Mouse (Mus musculus) hindbrain, embryonic 13.5 days (tissue): ENCODE data around the gene Adam19. TPM values are rescaled to one million over a fixed set of nuclear protein-coding genes. Genes with fewer than 3 reads are reported as not detected.

Experiments used
- ATAC-seq: fragments of 200-750 bp; cut with Nextera tagmentation; 2 replicates; pipeline ENCODE4 v1.8.0; 2017; ENCODE audit warnings: moderate TSS enrichment; ENCODE audit not compliant: low FRiP score
- H3K27ac ChIP-seq: fragments of 300-500 bp; sonication (generic); 2 replicates; pipeline ENCODE4 v1.5.1; 2015; ENCODE audit warnings: inconsistent platforms, mild to moderate bottlenecking, moderate library complexity
- H3K27me3 ChIP-seq: fragments of 300-500 bp; sonication (generic); 2 replicates; pipeline ENCODE4 v1.6.1; 2015; ENCODE audit warnings: mild to moderate bottlenecking, inconsistent platforms
- H3K36me3 ChIP-seq: fragments of 300-500 bp; sonication (generic); 2 replicates; pipeline ENCODE4 v1.6.1; 2015; ENCODE audit warnings: mild to moderate bottlenecking, inconsistent platforms
- H3K4me1 ChIP-seq: fragments of 300-500 bp; sonication (generic); replicated peaks from 2 replicates; pipeline ENCODE4 v1.6.1; 2015; ENCODE audit warnings: inconsistent platforms
- H3K4me2 ChIP-seq: fragments of 300-500 bp; sonication (generic); 2 replicates; pipeline ENCODE4 v1.6.1; 2015; ENCODE audit warnings: inconsistent platforms, mild to moderate bottlenecking, moderate library complexity
- H3K4me3 ChIP-seq: fragments of 300-500 bp; sonication (generic); 2 replicates; pipeline ENCODE4 v1.5.1; 2015; ENCODE audit warnings: mild to moderate bottlenecking, inconsistent platforms
- H3K9ac ChIP-seq: fragments of 300-500 bp; sonication (generic); 2 replicates; pipeline ENCODE4 v1.6.1; 2015; ENCODE audit warnings: mild to moderate bottlenecking, inconsistent platforms
- H3K9me3 ChIP-seq: fragments of 300-500 bp; sonication (generic); 2 replicates; pipeline ENCODE4 v1.6.1; 2016; ENCODE audit warnings: inconsistent platforms
- WGBS: fragments of 180-500 bp; shearing (Covaris S2); methylation state at CpG from one replicate; pipeline ENCODE4 v1.1.7; 2015; 5-methylcytosine and 5-hydroxymethylcytosine counted together
- polyA plus RNA-seq: library from polyadenylated mRNA; unstranded; fragments of >200 nt; fragmentation: Nextera tagmentation; extraction: Ambion mirVana; gene quantifications from 2 replicates; pipeline ENCODE4 v1.2.1, GENCODE M21; 2015

Adam19 gene
- polyA plus RNA-seq, 1 experiment from 2014 or later, result 13.2 TPM

- Histone ChIP-seq H3K36me3 (peaks cover 60% of the 10 kb centered on the region), H3K9ac (no peak overlapping the region), H3K4me2 (no peak overlapping the region), H3K27ac (no peak overlapping the region), H3K9me3 (no peaks in the 10 kb centered on the region), H3K4me3 (no peak overlapping the region), H3K27me3 (no peaks in the 10 kb centered on the region), H3K4me1 (peaks cover 9% of the 10 kb centered on the region)
- WGBS, result 82% methylated on average over 3 of the region's 3 CpGs
- ATAC-seq, result no peak
Measured at GRCm38 (mm10) chr11:46097062-46097461, 41.3 kb downstream of the Adam19 start.

GRCm38 (mm10) chr11:46102107-46102506, 46.3 kb downstream of the Adam19 start:
- peaks cover 6% of the 10 kb centered on the region; the same call in 1 of the 2 replicates for H3K4me1 ChIP-seq
- H3K27me3 ChIP-seq, result no peaks in the 10 kb centered on the region
- WGBS, result 76% methylated on average over 5 of the region's 6 CpGs
- H3K9ac ChIP-seq, result no peak overlapping the region
- no peak overlapping the region for H3K27ac ChIP-seq
- H3K36me3 ChIP-seq, result peaks cover 47% of the 10 kb centered on the region
- no peak overlapping the region for H3K4me3 ChIP-seq
- no peak overlapping the region for H3K4me2 ChIP-seq
- no peak for ATAC-seq
- H3K9me3 ChIP-seq, result no peaks in the 10 kb centered on the region

- ATAC-seq, result no peak
- Histone ChIP-seq H3K27ac (no peak overlapping the region), H3K4me1 (peaks cover 9% of the 10 kb centered on the region; the same call in 1 of the 2 replicates), H3K9me3 (no peaks in the 10 kb centered on the region), H3K36me3 (peaks cover 12% of the 10 kb centered on the region), H3K4me3 (no peak overlapping the region), H3K4me2 (no peak overlapping the region), H3K27me3 (no peaks in the 10 kb centered on the region), H3K9ac (no peak overlapping the region)
- 90% methylated on average over 1 of the region's 1 CpGs for WGBS
Measured at GRCm38 (mm10) chr11:46107046-46107445, 51.3 kb downstream of the Adam19 start.

GRCm38 (mm10) chr11:46109206-46109605, 53.4 kb downstream of the Adam19 start:
- no peak for ATAC-seq
- no peaks in the 10 kb centered on the region for H3K9me3 ChIP-seq
- no peak overlapping the region for H3K4me3 ChIP-seq
- H3K27me3 ChIP-seq, result no peaks in the 10 kb centered on the region
- no peak overlapping the region for H3K9ac ChIP-seq
- no peak overlapping the region for H3K27ac ChIP-seq
- peaks cover 17% of the 10 kb centered on the region for H3K36me3 ChIP-seq
- H3K4me2 ChIP-seq, result no peak overlapping the region
- 64% methylated on average over 5 of the region's 5 CpGs for WGBS
- peaks cover 4% of the 10 kb centered on the region; the same call in 1 of the 2 replicates for H3K4me1 ChIP-seq

- Histone ChIP-seq H3K4me3 (no peak overlapping the region), H3K9ac (no peak overlapping the region), H3K4me2 (no peak overlapping the region), H3K36me3 (peaks cover 21% of the 10 kb centered on the region), H3K27ac (no peak overlapping the region), H3K9me3 (no peaks in the 10 kb centered on the region), H3K4me1 (peaks cover 4% of the 10 kb centered on the region; the same call in 1 of the 2 replicates), H3K27me3 (no peaks in the 10 kb centered on the region)
- WGBS, result 83% methylated on average over 8 of the region's 8 CpGs
- no peak for ATAC-seq
Measured at GRCm38 (mm10) chr11:46110156-46110944, 54.6 kb downstream of the Adam19 start.

GRCm38 (mm10) chr11:46110945-46111287, 55.1 kb downstream of the Adam19 start:
- Histone ChIP-seq H3K4me2 (no peak overlapping the region), H3K4me1 (peaks cover 4% of the 10 kb centered on the region; the same call in 1 of the 2 replicates), H3K9ac (no peak overlapping the region), H3K27me3 (no peaks in the 10 kb centered on the region), H3K27ac (no peak overlapping the region), H3K36me3 (peaks cover 20% of the 10 kb centered on the region), H3K9me3 (no peaks in the 10 kb centered on the region), H3K4me3 (no peak overlapping the region)
- no peak for ATAC-seq
- 87% methylated on average over 1 of the region's 1 CpGs for WGBS

GRCm38 (mm10) chr11:46113211-46113610, 57.4 kb downstream of the Adam19 start:
- Histone ChIP-seq H3K9ac (no peak overlapping the region), H3K4me3 (no peak overlapping the region), H3K4me1 (peaks cover 4% of the 10 kb centered on the region; the same call in 1 of the 2 replicates), H3K9me3 (no peaks in the 10 kb centered on the region), H3K36me3 (peaks cover 24% of the 10 kb centered on the region), H3K27ac (no peak overlapping the region), H3K4me2 (no peak overlapping the region), H3K27me3 (no peaks in the 10 kb centered on the region)
- 85% methylated on average over 3 of the region's 3 CpGs for WGBS
- no peak for ATAC-seq

GRCm38 (mm10) chr11:46114221-46114620, 58.4 kb downstream of the Adam19 start:
- WGBS, result 95% methylated on average over 7 of the region's 7 CpGs
- Histone ChIP-seq H3K4me2 (no peak overlapping the region), H3K36me3 (peaks cover 34% of the 10 kb centered on the region)

GRCm38 (mm10) chr11:46115011-46115410, 59.2 kb downstream of the Adam19 start:
- no peak overlapping the region for H3K4me2 ChIP-seq
- ATAC-seq, result no peak
- WGBS, result 64% methylated on average over 4 of the region's 4 CpGs
- no peak overlapping the region for H3K9ac ChIP-seq
- no peaks in the 10 kb centered on the region for H3K9me3 ChIP-seq
- no peaks in the 10 kb centered on the region for H3K27me3 ChIP-seq
- peaks cover 42% of the 10 kb centered on the region for H3K36me3 ChIP-seq
- H3K4me1 ChIP-seq, result no peaks in the 10 kb centered on the region
- H3K4me3 ChIP-seq, result no peak overlapping the region
- H3K27ac ChIP-seq, result no peak overlapping the region

More at GRCm38 (mm10) chr11:46114221-46114620, 58.4 kb downstream of the Adam19 start:
- peaks cover 4% of the 10 kb centered on the region; the same call in 1 of the 2 replicates for H3K4me1 ChIP-seq
- no peak overlapping the region for H3K4me3 ChIP-seq
- ATAC-seq, result no peak
- no peaks in the 10 kb centered on the region for H3K9me3 ChIP-seq
- H3K9ac ChIP-seq, result no peak overlapping the region
- no peaks in the 10 kb centered on the region for H3K27me3 ChIP-seq
- no peak overlapping the region for H3K27ac ChIP-seq

GRCm38 (mm10) chr11:46115411-46116173, 59.8 kb downstream of the Adam19 start:
- H3K4me1 ChIP-seq, result no peaks in the 10 kb centered on the region
- no peak overlapping the region for H3K4me2 ChIP-seq
- no peak overlapping the region for H3K9ac ChIP-seq
- WGBS, result 85% methylated on average over 9 of the region's 9 CpGs
- no peak overlapping the region for H3K4me3 ChIP-seq
- H3K27ac ChIP-seq, result no peak overlapping the region
- peaks cover 44% of the 10 kb centered on the region for H3K36me3 ChIP-seq
- H3K27me3 ChIP-seq, result no peaks in the 10 kb centered on the region
- H3K9me3 ChIP-seq, result no peaks in the 10 kb centered on the region
- ATAC-seq, result no peak

GRCm38 (mm10) chr11:46116510-46116909, 60.7 kb downstream of the Adam19 start:
- H3K9me3 ChIP-seq, result no peaks in the 10 kb centered on the region
- H3K27me3 ChIP-seq, result no peaks in the 10 kb centered on the region
- ATAC-seq, result no peak
- H3K4me1 ChIP-seq, result no peaks in the 10 kb centered on the region
- 97% methylated on average over 2 of the region's 2 CpGs for WGBS
- H3K27ac ChIP-seq, result no peak overlapping the region
- H3K4me2 ChIP-seq, result no peak overlapping the region
- H3K4me3 ChIP-seq, result no peak overlapping the region
- no peak overlapping the region for H3K9ac ChIP-seq
- peaks cover 47% of the 10 kb centered on the region for H3K36me3 ChIP-seq

- ATAC-seq, result no peak
- Histone ChIP-seq H3K27me3 (no peaks in the 10 kb centered on the region), H3K4me1 (no peaks in the 10 kb centered on the region), H3K4me2 (no peak overlapping the region), H3K9ac (no peak overlapping the region), H3K4me3 (no peak overlapping the region), H3K36me3 (peaks cover 60% of the 10 kb centered on the region), H3K9me3 (no peaks in the 10 kb centered on the region), H3K27ac (no peak overlapping the region)
- WGBS, result 51% methylated on average over 4 of the region's 4 CpGs
Measured at GRCm38 (mm10) chr11:46119624-46120023, 63.8 kb downstream of the Adam19 start.
